Mouse (Mus musculus): ENCODE data around the gene Tspan3.
A peak's percentile ranks its signal among the peaks of the same experiment; 100 is the strongest.

Gene Tspan3

DNA sequence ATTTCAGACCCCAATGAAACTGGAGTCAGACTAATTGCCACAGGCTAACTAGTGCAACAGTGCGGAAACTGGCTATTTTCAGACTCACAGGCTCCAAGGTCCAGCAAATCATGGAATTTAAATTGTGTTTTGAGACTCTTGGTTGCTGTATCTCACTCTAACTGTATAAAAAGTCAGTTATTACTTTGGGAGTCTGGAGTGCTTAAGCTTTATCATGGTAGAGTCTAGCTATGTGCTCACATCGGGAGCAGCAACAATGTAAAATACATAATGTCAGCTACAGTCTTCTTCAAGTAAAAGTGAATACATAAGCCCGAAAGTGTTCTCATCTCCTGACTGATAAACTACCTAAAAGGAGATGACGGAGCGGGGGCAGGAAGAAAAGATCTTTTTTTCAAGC is 10.7 kb downstream of the Tspan3 start:
- DNase-seq = no peak

DNA sequence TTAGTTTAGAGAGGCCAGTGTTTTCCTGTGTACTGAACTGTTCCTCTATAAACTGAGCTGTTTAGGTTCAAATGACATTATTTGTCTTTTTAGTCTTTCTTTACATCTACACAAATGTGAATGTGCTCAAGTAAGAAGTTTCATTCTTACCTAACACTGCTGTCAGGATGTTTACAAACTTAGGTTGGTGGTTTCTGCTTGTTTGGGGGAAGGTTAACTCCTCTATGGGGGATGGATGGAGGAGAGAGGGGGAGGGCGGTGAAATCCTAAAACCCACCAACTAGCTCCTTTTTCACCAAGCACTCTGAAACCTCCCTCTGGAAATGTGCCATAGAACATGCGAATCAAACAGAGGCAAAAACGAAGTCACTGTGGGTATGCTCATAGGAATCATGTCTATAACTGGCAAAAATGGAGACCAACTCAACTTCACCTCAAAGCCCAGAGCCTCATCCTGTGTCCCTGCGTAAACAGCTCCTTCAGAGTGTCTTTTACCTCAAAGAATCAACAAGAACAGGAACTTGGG is 12.7 kb downstream of the Tspan3 start:
- no peak for DNase-seq

DNA sequence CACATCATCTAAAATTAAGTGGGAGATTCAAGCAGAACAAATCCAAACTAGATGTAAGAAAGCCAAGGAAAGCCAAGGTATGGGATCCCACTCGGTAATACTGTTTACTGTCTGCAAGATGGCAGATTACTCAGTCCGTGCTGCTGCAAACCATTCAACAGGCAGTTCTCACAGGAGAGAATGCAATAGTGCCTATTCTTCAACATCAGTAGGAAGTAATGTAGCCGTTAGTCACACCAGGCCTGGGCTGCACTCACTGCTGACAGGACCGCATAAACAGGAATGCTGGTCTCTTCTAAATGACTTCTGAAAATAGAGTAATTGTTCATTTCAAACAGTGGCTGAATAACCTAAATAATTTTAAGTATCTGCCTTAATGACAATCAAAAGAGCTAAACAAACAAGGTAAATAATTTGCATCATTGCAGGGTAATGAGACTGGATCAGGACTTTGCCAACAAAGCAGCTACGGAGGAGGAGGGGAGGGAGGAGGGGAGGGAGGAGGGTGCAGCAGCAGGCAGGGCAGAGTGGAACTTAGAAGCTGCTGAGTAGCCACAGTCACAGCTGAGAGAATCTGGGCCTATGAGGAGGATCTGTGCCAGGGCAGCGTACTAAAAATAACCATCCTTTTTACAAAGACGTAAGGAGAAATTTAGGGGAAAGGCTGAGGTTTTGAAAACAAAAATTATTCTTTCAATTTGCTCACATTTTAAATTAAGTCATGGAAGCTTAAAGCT is 13.4 kb downstream of the Tspan3 start:
- DNase-seq = peak; percentile 24 to 47

DNA sequence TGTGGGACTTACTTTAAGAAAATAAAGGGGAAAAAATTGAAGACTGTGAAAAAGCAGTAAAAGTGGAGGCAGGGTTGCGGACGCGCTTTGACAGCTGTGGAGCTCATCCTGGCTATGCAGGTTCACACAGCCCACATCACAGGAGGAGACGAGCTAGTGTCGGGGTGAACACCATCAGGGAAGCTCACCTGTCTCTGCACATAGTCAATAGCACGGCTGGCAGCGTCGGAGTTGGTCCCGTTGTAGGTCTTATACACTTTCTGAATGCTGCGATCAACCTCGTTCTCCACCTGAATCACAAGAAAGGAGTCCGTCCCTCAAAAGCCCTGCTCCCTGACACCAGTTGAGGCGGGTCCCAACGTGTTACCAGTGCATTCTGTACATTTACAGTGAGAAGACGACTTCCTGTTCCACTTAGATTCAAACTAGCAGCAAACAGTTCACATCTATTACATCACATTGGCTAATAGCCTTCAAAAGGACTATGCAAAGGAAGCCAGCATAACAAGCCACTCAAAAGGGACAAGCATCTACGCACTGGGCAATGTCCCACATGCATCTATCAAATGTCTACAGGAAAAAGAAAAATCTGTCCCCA is 18.9 kb downstream of the Tspan3 start:
- no peak for DNase-seq

DNA sequence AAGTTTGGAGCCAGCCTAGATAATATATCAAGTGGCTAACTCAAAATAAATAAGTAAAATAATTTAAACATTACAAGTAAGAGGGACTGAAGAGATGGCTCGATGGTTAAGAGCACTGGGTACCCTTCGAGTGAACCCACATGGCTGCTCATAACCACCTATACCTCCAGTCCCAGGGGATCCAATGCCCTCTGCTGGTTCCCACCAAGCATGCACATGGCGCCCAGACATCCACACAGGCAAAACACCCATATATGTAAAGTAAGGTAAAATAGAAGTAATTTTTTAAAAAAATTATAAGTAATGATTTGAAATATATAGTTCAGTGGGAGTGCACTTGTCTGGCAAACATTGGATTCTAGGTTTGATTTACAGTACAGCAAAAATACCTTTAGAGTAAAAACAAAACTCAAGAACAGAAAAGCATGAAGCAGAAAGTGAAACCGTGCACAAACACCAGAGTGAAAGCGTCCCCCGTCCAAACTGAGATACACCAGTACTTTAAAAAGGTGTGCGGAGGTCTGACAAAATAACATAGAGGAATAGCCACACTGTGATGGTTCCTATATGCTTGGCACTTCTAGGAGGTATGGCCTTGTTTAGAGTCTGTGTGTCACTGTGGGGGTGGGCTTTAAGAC is 20.8 kb downstream of the Tspan3 start:
- DNase-seq = no peak

DNA sequence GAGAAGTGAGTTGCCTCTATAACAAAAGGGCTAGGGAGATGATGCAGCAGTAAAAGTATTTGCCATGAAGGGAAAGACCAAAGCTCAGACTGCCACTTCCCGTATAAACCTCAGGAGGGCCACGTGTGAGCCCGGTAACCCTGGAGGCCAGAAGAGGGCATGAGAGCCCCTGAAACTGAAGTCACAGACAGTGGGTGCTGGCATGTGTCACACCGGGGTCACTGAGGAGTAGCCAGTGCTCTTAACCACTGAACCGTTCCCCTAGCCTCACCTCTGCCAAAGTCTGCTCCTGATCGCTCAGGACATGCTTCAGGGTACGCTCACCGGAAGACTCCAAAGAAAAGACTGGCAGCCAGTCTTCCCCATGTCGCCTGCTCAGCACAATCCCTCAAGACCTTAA is 23.5 kb downstream of the Tspan3 start:
- no peak for DNase-seq

DNA sequence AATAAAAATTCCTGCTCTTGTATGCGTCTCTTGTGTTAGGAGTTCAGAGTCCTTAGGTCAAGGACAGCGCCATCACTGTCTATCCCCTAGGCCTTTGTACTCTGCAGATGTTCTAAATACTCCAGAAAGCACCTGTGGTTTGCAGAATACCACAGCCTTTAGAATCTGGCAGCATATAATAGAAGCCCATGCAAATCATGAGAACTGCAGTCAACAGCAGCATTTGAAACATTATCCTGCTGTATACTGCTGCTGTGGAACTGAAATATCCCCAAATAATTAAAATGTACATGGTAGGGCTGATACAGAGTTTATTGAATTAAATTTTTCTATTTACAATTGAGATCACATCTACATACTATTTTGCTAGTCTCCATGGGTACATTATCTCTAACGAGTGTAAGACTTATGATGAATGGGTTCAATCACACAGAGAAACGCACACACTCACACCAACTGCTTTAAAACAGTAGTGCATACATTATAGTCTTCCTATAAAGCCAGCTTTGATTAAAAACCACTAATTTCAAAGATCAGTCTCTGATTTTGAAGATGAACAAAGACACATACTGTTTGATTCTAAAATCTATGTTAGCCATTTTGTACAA is 29.6 kb downstream of the Tspan3 start:
- DNase-seq = no peak

DNA sequence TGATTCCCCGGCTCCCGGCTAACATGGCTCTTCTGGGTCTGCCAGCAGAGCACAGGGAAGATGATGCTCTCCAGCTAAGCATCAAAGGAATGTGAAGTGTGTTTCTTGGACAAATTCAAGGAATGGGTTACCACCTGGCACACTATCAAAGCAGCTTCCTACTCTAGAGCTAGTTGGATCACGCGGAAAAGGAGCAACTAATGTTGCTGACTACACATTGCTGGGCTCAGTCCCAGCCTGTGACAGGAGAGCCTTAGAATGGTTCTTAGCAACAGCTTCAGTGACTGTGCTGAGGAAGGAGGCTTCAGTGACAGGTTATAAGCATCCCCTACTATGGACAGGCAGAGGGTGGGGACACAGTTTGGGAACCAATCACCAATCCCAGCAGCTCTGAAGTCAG is 30.7 kb downstream of the Tspan3 start:
- DNase-seq = no peak

DNA sequence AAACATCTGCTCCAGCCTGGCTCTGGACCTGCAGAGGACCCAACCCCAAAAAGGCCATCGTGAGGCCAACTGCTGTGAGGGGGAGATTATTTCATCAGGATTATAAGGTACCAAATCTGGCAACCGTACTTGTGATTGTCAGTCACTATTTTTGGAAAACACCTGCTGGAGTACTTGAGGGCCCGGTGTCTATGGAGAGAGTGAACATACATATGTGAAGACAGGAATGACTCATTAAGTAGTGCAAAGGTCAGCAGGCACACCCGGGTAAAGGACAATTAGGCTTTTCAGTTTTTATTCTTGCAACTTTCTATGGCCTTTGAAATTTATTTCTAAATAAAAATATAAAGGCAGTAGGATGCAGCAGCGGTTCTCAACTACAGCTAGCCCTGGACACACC is 31.3 kb downstream of the Tspan3 start:
- no peak for DNase-seq

DNA sequence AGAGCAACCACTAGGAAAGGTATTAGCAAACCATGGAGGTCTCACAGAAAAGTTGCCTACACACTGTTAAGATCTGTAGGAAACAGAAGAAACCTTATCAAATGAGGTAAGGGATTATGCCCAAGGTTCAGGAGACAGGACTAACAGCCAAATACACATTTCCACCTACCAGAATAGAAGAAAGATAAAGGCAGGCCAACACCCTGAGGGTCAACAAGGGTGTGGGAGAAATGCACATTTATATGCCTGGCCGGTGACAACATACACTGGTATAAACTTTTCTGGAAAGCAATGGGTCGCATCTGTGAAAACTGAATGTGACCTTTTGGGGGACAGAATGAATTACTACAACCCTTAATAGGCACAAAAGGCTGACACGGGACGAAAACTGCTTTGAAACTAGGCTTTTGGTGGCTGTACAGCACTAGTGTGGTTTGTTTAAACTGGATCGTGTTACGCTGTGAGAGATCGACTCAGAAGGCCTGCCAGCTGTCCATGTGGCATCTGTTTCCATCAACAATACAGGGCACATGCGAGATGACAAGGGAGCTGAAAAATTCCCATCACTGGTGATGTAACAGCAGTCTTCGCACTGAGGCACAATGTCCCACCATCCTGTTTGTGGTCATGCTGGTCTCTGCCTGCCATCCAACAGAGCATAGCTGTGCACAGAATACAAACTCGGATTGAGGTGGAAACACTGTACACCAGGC is 33.3 kb downstream of the Tspan3 start:
- no peak for DNase-seq

DNA sequence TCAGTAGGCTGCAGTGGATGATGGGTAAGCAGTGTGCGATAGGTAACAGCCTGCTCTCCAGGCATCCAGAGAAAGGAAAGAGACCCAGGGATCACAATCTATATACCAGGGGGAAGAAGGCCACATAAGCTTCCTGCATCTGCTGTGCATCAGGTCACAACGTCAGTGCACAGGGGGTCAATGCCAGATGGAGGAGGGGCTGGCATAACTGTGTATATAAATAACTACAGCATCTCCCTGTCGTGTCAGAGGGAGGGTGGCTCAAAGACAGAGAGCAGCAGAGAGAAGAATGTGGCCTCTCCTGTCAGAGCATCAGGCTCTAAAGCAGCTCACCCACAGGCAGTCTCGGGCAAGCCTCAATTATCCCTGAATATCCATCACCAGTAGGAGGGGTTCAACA is 34.7 kb downstream of the Tspan3 start:
- DNase-seq = no peak

DNA sequence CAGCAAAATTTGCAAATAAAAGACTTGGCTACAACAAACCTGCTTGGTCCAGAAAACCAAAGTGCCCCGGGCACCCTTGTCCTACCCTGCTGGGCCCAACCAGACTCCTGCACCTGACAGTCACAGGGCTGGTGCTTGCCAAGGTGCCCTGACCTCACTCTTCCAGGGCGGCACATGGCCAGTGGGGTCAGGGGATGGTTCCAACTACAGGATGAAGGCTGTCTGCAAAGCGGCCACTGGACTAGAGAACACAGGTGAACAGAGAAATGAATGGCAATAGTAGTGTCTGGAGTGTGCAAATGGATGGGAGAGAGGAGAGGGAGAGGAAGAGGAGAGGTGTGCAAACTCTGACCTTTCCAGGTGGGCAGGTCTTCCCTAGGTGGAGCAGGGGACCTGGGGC is 35.3 kb downstream of the Tspan3 start:
- no peak for DNase-seq

DNA sequence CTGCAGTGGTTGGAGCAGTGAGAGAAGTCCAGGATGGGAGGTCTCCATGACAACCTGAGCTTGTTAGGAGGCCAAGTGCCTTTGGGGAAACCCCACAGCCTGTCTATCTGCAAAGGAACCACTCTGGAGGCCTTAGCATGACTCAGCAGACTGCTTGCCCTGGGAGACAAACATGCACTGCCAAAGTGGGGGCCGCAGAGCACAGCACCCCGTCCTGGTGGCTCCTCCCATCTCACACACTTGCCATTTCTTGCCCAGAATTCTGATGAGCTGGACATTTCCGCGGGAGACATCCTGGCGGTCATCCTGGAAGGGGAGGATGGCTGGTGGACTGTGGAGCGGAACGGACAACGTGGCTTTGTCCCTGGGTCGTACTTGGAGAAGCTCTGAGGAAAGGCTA is 36.9 kb downstream of the Tspan3 start:
- no peak for DNase-seq

DNA sequence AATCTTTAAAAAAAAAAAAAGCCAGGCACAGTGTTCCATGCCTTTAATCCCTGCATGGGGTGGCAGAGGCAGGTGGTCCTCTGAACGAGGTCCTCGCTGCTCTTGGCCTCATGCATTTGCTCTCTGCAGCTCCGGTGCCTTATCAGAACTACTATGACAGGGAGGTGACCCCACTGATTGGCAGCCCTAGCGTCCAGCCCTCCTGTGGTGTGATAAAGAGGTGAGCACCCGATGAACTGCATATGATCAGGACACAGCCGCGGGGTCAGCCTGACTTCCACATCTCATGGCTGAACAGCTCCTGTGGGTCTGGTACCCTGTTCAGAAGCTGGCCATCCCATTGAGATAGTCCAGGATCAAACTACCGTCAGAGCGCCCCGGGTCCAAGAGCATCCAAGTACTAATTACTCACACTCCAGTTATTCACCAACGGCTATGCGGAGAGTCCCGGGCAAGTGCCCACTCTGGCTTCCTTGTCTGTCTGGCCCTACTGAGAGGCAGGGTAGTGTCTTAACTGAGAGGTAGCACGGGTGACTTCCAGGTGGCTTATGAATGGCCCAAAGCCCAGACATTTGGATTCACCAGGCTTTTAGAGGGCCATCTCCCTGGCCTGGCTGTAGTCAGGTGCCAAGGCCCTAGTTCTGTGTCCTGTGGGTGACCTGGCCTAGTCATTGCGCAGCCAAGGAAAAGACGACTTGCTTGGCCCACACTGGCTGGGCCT is 38.7 kb downstream of the Tspan3 start:
- peak; percentile 53 to 69 for DNase-seq

DNA sequence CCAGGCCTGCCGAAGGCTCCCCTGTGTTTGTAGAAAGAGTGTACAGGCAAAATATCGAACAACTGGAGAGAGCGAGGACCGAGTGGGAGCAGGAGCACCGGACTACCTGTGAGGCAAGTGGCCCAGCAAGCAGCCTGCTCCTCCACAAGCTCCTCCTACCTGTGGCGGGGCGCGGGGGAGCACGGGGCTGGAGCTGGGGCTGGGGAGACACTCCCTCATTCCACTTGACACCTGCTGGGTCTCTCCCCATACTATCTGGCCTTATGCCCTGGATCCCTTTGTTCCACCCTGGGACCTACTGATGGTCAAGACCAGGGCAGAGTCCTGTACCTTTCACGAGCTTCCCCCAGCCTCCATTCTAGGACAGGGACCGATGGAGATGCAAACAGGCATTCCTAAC is 40.7 kb downstream of the Tspan3 start:
- no peak for DNase-seq

DNA sequence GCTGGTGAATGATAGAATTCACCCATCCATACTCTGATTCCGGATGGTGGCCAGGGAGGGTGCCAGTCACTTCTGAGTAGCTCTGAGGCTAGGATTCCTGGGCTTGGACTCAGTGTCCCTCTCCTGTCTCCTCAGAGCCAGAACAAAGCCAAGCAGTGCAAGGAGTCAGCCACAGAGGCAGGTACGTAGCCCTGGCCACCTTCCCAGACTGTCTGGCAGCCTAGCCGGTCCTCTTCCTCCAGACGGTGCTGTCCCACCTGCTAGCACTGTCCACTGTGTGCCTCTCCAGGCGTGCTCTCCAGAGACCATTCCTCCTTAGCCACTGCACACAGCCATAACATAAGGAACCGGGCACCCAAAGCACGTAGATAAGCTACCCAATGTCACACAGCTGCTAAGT is 41.7 kb downstream of the Tspan3 start:
- DNase-seq = peak; percentile 63

DNA sequence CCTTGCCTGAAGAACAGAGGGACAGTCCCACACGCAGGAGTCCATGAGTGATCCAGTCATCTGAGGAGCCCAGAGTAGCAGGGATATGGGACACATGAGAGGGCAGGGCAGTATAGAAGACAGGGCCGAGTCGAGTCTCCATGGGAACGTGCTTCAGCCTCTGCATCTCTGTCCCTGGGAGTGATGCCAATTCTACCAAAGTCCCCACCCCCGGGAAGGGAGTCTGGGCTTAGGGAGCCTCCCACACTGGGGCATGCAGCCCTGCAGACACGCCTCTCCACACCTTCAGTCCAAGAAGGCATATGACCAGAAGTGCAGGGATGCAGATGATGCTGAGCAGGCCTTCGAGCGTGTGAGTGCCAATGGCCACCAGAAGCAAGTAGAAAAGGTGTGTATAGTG is 42.3 kb downstream of the Tspan3 start:
- no peak for DNase-seq

DNA sequence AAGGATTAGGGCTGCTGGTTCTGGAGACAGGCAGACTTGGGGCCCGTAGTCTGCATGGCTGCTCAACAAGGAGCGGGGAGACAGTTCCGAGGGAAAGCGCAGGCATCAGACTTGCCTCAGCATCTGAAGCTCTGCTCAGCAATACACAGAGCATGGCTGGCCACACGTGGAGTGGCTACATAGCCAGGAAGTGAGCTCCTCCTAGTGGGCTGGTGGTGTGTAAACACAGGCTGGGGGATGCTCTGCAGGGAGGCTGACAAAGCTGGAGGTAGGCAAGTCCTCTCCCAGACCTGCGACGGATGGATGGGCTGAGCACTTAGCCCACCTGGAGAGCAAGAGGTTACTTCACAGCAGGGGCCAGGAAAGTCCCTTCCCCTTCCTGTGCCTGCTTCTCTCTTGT is 44.2 kb downstream of the Tspan3 start:
- peak in 1 of 2 experiments; percentile 32 for DNase-seq

DNA sequence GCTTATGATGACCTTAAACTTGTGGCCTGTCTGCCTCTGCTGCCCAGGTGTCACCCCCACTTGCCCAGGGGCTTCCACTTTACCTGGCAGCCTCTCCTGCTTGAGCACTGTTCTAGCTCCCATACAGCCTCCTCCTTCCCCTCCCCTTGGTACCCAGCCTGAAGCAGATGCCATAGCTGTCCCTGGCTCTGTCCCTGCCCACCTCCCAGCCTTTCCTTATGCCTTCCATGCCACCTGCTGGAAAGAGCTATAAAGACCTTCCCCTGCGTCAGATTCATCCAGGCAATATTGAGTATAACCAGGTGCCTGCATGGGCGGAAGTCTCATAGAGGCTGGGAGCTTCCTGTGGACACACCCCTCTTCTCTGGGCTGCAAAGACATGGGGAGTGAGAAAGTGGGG is 45.6 kb downstream of the Tspan3 start:
- DNase-seq = no peak

DNA sequence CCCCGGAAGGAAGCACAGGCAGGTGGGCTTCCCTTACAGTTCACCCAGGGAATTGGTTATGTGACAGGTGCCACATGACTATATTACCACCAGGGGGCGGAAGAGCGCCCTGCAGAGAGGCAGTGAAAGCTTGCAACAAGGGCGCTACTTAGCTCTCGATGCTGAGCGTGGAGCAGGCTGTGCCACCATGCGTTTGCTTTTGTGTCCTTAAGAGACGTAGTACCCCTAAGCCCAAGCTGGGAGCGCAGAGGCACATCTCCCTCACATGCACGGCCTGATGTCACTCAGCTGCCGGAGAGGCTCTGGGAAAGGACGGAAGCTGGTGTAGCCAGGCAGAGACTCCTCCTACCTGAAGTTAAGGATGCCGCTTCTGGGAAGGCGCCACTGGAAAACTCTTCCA is 46.7 kb downstream of the Tspan3 start:
- peak; percentile 58 to 78 for DNase-seq

DNA sequence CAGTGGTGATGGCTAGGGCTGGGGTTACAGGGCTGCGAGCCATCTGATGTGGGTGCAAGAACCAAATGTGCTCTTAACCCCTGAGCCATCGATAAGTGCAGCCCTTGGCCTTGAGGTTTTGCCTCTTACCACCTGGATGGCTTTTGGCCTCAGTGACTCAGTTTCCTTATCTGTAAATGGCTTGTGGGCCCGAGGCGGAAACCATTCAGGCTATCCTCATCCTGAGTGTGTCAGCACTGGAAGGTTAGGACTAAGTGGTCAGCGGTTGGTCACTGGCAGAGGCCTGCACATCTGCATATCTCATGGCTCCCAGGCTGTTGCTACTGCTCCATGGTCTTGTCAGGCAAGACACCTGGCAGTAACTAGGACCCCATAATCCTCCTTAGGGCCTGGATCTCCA is 47.2 kb downstream of the Tspan3 start:
- DNase-seq = no peak

DNA sequence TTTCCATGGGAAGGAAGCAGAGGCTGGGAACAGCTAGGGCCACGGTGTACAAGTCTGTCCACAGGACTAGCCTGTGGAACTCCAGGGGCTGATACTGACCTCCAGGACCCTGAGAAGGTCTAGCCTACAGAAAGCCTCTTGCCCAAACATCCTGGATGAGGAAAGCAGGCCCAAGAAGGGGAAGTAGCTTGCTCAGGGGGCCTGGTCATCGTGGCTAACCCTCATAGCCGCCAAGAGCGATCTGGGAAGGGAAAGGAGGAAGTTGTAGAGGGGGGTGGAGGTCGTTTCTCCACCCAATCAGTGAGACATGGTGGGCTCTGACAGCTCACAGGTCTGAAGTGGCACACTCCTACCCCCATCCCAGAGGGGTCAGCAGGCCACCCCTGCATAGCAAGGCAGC is 57.1 kb downstream of the Tspan3 start:
- no peak for DNase-seq

DNA sequence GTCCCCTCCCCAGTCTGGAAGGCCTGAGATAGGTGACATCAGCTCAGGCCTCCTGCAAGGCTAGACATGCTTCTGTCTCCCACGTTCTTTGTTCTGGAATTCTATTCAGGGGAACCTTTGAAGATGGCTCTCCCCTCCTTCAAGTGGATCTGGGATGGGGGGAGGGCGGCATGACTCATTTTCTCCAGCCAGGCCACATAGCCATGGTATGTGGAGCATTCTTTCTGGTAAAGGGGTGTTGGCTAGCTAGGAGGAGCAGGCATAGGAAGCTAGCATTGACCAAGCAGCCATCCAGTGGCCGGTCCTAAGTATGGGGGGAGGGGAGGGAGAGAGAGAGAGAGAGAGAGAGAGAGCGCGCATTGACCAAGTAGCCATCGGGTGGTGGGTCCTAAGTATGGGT is 57.8 kb downstream of the Tspan3 start:
- no peak for DNase-seq

Data from cerebellum, adult 18-20 months (tissue).